Mouse (Mus musculus) erythroblast, adult 5-6 weeks (primary cell): ENCODE data around the gene Gm5475. TPM values are rescaled to one million over a fixed set of nuclear protein-coding genes. Genes with fewer than 3 reads are reported as not detected.

Experiments used
- total RNA-seq, 2 experiments: library from RNA; stranded (forward) in 1 of 2; stranded (reverse) in 1 of 2; fragments of 150-400 nt in 1 of 2; fragments of 200-764, 138-1000 nt in 1 of 2; gene quantifications; 2 replicates each; pipeline versions ENCODE4 v1.2.3 to v1.2.4; 2015 to 2017; ENCODE audit warnings: low replicate concordance in 2 of 2

Gene Gm5475
- total RNA-seq, 2 experiments from 2014 or later = not detected

Other genes with a start within 250 kb of the Gm5475 start
- 32.9 and 33.6 TPM in 2 replicates for gene Atf1, start 194.3 kb upstream of the Gm5475 start, total RNA-seq (2015; ENCODE audit: low replicate concordance)
- gene Atf1, start 194.3 kb upstream of the Gm5475 start, total RNA-seq (2017; ENCODE audit: low replicate concordance) = 64.8 and 87.7 TPM in 2 replicates
- gene Tmprss12, start 141.3 kb upstream of the Gm5475 start, total RNA-seq (2015; ENCODE audit: low replicate concordance) = not detected in 2 replicates
- not detected in 2 replicates for gene Tmprss12, start 141.3 kb upstream of the Gm5475 start, total RNA-seq (2017; ENCODE audit: low replicate concordance)
- gene Mettl7a1, start 118.0 kb upstream of the Gm5475 start, total RNA-seq (2015; ENCODE audit: low replicate concordance) = 95.7 and 125 TPM in 2 replicates
- gene Mettl7a1, start 118.0 kb upstream of the Gm5475 start, total RNA-seq (2017; ENCODE audit: low replicate concordance) = 255 and 340 TPM in 2 replicates
- not detected in 2 replicates for gene Mettl7a3, start 87.2 kb upstream of the Gm5475 start, total RNA-seq (2015; ENCODE audit: low replicate concordance)
- 0.42 TPM in 1 of 2 replicates, not detected in the other for gene Mettl7a3, start 87.2 kb upstream of the Gm5475 start, total RNA-seq (2017; ENCODE audit: low replicate concordance)
- gene Methig1, start 69.0 kb upstream of the Gm5475 start, total RNA-seq (2015; ENCODE audit: low replicate concordance) = not detected in 2 replicates
- gene Methig1, start 69.0 kb upstream of the Gm5475 start, total RNA-seq (2017; ENCODE audit: low replicate concordance) = not detected in 2 replicates
- not detected in 2 replicates for gene Mettl7a2, start 68.9 kb upstream of the Gm5475 start, total RNA-seq (2015; ENCODE audit: low replicate concordance)
- 0.56 TPM in 1 of 2 replicates, not detected in the other for gene Mettl7a2, start 68.9 kb upstream of the Gm5475 start, total RNA-seq (2017; ENCODE audit: low replicate concordance)
- gene Higd1c, start 57.6 kb upstream of the Gm5475 start, total RNA-seq (2015; ENCODE audit: low replicate concordance) = not detected in 2 replicates
- not detected in 2 replicates for gene Higd1c, start 57.6 kb upstream of the Gm5475 start, total RNA-seq (2017; ENCODE audit: low replicate concordance)
- 14.6 and 18.3 TPM in 2 replicates for gene Slc11a2, start 2.9 kb downstream of the Gm5475 start, total RNA-seq (2015; ENCODE audit: low replicate concordance)
- gene Slc11a2, start 2.9 kb downstream of the Gm5475 start, total RNA-seq (2017; ENCODE audit: low replicate concordance) = 20.1 and 23.8 TPM in 2 replicates
- 4.4 and 4.8 TPM in 2 replicates for gene Letmd1, start 46.9 kb downstream of the Gm5475 start, total RNA-seq (2015; ENCODE audit: low replicate concordance)
- gene Letmd1, start 46.9 kb downstream of the Gm5475 start, total RNA-seq (2017; ENCODE audit: low replicate concordance) = 2.5 and 3.7 TPM in 2 replicates
- 0.21 TPM in 1 of 2 replicates, not detected in the other for gene Csrnp2, start 73.3 kb downstream of the Gm5475 start, total RNA-seq (2015; ENCODE audit: low replicate concordance)
- 0.51 and 0.98 TPM in 2 replicates for gene Csrnp2, start 73.3 kb downstream of the Gm5475 start, total RNA-seq (2017; ENCODE audit: low replicate concordance)
- 2.1 and 4.8 TPM in 2 replicates for gene Tfcp2, start 129.9 kb downstream of the Gm5475 start, total RNA-seq (2015; ENCODE audit: low replicate concordance)
- gene Tfcp2, start 129.9 kb downstream of the Gm5475 start, total RNA-seq (2017; ENCODE audit: low replicate concordance) = 7.8 and 13.7 TPM in 2 replicates
- 1.2 and 1.9 TPM in 2 replicates for gene Pou6f1, start 177.8 kb downstream of the Gm5475 start, total RNA-seq (2015; ENCODE audit: low replicate concordance)
- gene Pou6f1, start 177.8 kb downstream of the Gm5475 start, total RNA-seq (2017; ENCODE audit: low replicate concordance) = 0.28 TPM in 1 of 2 replicates, not detected in the other
- gene Dazap2, start 193.2 kb downstream of the Gm5475 start, total RNA-seq (2015; ENCODE audit: low replicate concordance) = 183 and 206 TPM in 2 replicates
- 81.3 and 93.7 TPM in 2 replicates for gene Dazap2, start 193.2 kb downstream of the Gm5475 start, total RNA-seq (2017; ENCODE audit: low replicate concordance)
- gene Smagp, start 214.8 kb downstream of the Gm5475 start, total RNA-seq (2015; ENCODE audit: low replicate concordance) = 3.8 and 4.8 TPM in 2 replicates
- 0.84 and 1.0 TPM in 2 replicates for gene Smagp, start 214.8 kb downstream of the Gm5475 start, total RNA-seq (2017; ENCODE audit: low replicate concordance)
- 30.4 and 56.8 TPM in 2 replicates for gene Bin2, start 247.4 kb downstream of the Gm5475 start, total RNA-seq (2015; ENCODE audit: low replicate concordance)
- 32.1 and 37.9 TPM in 2 replicates for gene Bin2, start 247.4 kb downstream of the Gm5475 start, total RNA-seq (2017; ENCODE audit: low replicate concordance)